Mouse (Mus musculus) MEL (cell line): ENCODE measurements around the gene Gm37240. TPM values are rescaled to one million over a fixed set of nuclear protein-coding genes. Genes with fewer than 3 reads are reported as not detected.

ENCODE experiments used
- DNase-seq: peaks from one replicate; pipeline ENCODE4 v3.0.0; 2011; ENCODE audit warnings: low read depth, low spot score
- H3K27ac ChIP-seq: 2 replicates; pipeline ENCODE4 v1.5.1; 2012; ENCODE audit warnings: low read depth, mild to moderate bottlenecking, control low read depth, low read length, moderate library complexity; ENCODE audit not compliant: control insufficient read depth
- H3K27me3 ChIP-seq, 2 experiments: fragments of 150-350 bp in 1 of 2; sonication (generic) in 1 of 2; 2 replicates each; pipeline ENCODE4 v1.6.1; 2012; ENCODE audit warnings: low read length in 2 of 2, mild to moderate bottlenecking in 2 of 2, improper control_type of control experiment in 1 of 2, moderate library complexity in 1 of 2; ENCODE audit not compliant: insufficient read depth in 2 of 2, control insufficient read depth in 1 of 2
- H3K36me3 ChIP-seq, 2 experiments: 2 replicates each; pipeline ENCODE4 v1.6.1; 2012 to 2014; ENCODE audit warnings: low read length in 2 of 2, improper control_type of control experiment in 1 of 2, inconsistent platforms in 1 of 2, mild to moderate bottlenecking in 1 of 2; ENCODE audit not compliant: insufficient read depth in 2 of 2, control insufficient read depth in 1 of 2
- H3K4me1 ChIP-seq, 2 experiments: fragments of 150-350 bp in 1 of 2; sonication (generic) in 1 of 2; 2 replicates each; pipeline ENCODE4 v1.6.1; 2012; ENCODE audit warnings: low read length in 2 of 2, improper control_type of control experiment in 1 of 2, mild to moderate bottlenecking in 1 of 2; ENCODE audit not compliant: insufficient read depth in 2 of 2, control insufficient read depth in 1 of 2
- H3K4me3 ChIP-seq, 2 experiments: fragments of 150-350 bp in 1 of 2; sonication (generic) in 1 of 2; 2 replicates each; pipeline ENCODE4 v1.5.1; 2012; ENCODE audit warnings: low read depth in 2 of 2, low read length in 2 of 2, mild to moderate bottlenecking in 2 of 2, moderate library complexity in 2 of 2, control low read depth in 1 of 2, improper control_type of control experiment in 1 of 2; ENCODE audit not compliant: control insufficient read depth in 1 of 2, insufficient read depth in 1 of 2
- H3K79me2 ChIP-seq: 2 replicates; pipeline ENCODE4 v1.6.1; 2012; ENCODE audit warnings: mild to moderate bottlenecking, low read length, moderate library complexity; ENCODE audit not compliant: control insufficient read depth, poor library complexity, insufficient read depth
- H3K9ac ChIP-seq: 2 replicates; pipeline ENCODE4 v1.6.1; 2012; ENCODE audit warnings: low read depth, mild to moderate bottlenecking, control low read depth, low read length, moderate library complexity; ENCODE audit not compliant: control insufficient read depth, poor library complexity, severe bottlenecking
- H3K9me3 ChIP-seq: fragments of 150-350 bp; sonication (generic); replicated peaks from 2 replicates; pipeline ENCODE4 v1.6.1; 2012; ENCODE audit warnings: mild to moderate bottlenecking, low read length, improper control_type of control experiment, moderate library complexity; ENCODE audit not compliant: insufficient read depth
- CHD2 ChIP-seq: IDR thresholded peaks from 2 replicates; pipeline ENCODE4 v1.6.1; 2011; ENCODE audit warnings: low read length, improper control_type of control experiment
- CTCF ChIP-seq, 3 experiments: IDR thresholded peaks in 2 of 3; conservative IDR thresholded peaks in 1 of 3; 2 replicates each; pipeline ENCODE4 v1.5.1; 2011 to 2012; ENCODE audit warnings: low read length in 3 of 3, low read depth in 2 of 3, mild to moderate bottlenecking in 2 of 3, improper control_type of control experiment in 1 of 3, inconsistent platforms in 1 of 3, mixed read lengths in 1 of 3, moderate library complexity in 1 of 3; ENCODE audit not compliant: control insufficient read depth in 1 of 3, insufficient read depth in 1 of 3, poor library complexity in 1 of 3, severe bottlenecking in 1 of 3
- ELF1 ChIP-seq: IDR thresholded peaks from 2 replicates; pipeline ENCODE4 v1.6.1; 2014; ENCODE audit warnings: low read depth, mild to moderate bottlenecking, inconsistent platforms, low read length, improper control_type of control experiment, moderate library complexity
- ETS1 ChIP-seq: IDR thresholded peaks from 2 replicates; pipeline ENCODE4 v1.6.1; 2012; ENCODE audit warnings: low read depth, mild to moderate bottlenecking, inconsistent platforms, low read length, improper control_type of control experiment, moderate library complexity
- GABPA ChIP-seq: IDR thresholded peaks from 2 replicates; pipeline ENCODE4 v1.6.1; 2012; ENCODE audit warnings: low read depth, mild to moderate bottlenecking, inconsistent platforms, low read length, improper control_type of control experiment, moderate library complexity
- GATA1 ChIP-seq: IDR thresholded peaks from 2 replicates; pipeline ENCODE4 v1.6.1; 2011; ENCODE audit warnings: low read depth, low read length, improper control_type of control experiment
- HCFC1 ChIP-seq: IDR thresholded peaks from 2 replicates; pipeline ENCODE4 v1.6.1; 2012; ENCODE audit warnings: low read depth, mild to moderate bottlenecking, inconsistent platforms, low read length, improper control_type of control experiment, moderate library complexity
- KAT2A ChIP-seq: conservative IDR thresholded peaks from 2 replicates; pipeline ENCODE4 v1.6.1; 2012; ENCODE audit warnings: low read depth, low read length, improper control_type of control experiment, inconsistent platforms
- MYC ChIP-seq: IDR thresholded peaks from 2 replicates; pipeline ENCODE4 v1.6.1; 2011; ENCODE audit warnings: low read depth, mild to moderate bottlenecking, low read length, improper control_type of control experiment, moderate library complexity
- NELFE ChIP-seq: IDR thresholded peaks from 2 replicates; pipeline ENCODE4 v1.6.1; 2011; ENCODE audit warnings: low read depth, low read length, improper control_type of control experiment
- POLR2A ChIP-seq, 2 experiments: IDR thresholded peaks; 2 replicates each; pipeline ENCODE4 v1.6.1; 2011 to 2012; ENCODE audit warnings: low read length in 2 of 2, mild to moderate bottlenecking in 2 of 2, control low read depth in 1 of 2, improper control_type of control experiment in 1 of 2, low read depth in 1 of 2, moderate library complexity in 1 of 2; ENCODE audit not compliant: control insufficient read depth in 1 of 2, insufficient read depth in 1 of 2, poor library complexity in 1 of 2
- POLR2AphosphoS2 ChIP-seq: IDR thresholded peaks from 2 replicates; pipeline ENCODE4 v1.6.1; 2011; ENCODE audit warnings: low read length, improper control_type of control experiment
- POLR2AphosphoS5 ChIP-seq: IDR thresholded peaks from 2 replicates; pipeline ENCODE4 v1.6.1; 2012; ENCODE audit warnings: low read depth, borderline replicate concordance, mild to moderate bottlenecking, inconsistent platforms, low read length, moderate library complexity, mixed read lengths
- RCOR1 ChIP-seq: IDR thresholded peaks from 2 replicates; pipeline ENCODE4 v1.6.1; 2012; ENCODE audit warnings: low read depth, mild to moderate bottlenecking, inconsistent platforms, low read length, improper control_type of control experiment
- SMC3 ChIP-seq: IDR thresholded peaks from 2 replicates; pipeline ENCODE4 v1.6.1; 2011; ENCODE audit warnings: low read depth, low read length, improper control_type of control experiment
- TBP ChIP-seq: IDR thresholded peaks from 2 replicates; pipeline ENCODE4 v1.8.0; 2011; ENCODE audit warnings: low read depth, low read length, improper control_type of control experiment
- USF1 ChIP-seq: IDR thresholded peaks from 2 replicates; pipeline ENCODE4 v1.6.1; 2014; ENCODE audit warnings: low read depth, mild to moderate bottlenecking, inconsistent platforms, low read length, improper control_type of control experiment, moderate library complexity
- ZMIZ1 ChIP-seq: IDR thresholded peaks from 2 replicates; pipeline ENCODE4 v1.6.1; 2012; ENCODE audit warnings: low read depth, mild to moderate bottlenecking, inconsistent platforms, low read length, improper control_type of control experiment, moderate library complexity
- ZNF384 ChIP-seq: IDR thresholded peaks from 2 replicates; pipeline ENCODE4 v1.6.1; 2012; ENCODE audit warnings: low read depth, mild to moderate bottlenecking, inconsistent platforms, low read length, improper control_type of control experiment
- polyA plus RNA-seq, 2 experiments: library from polyadenylated mRNA; stranded (reverse) in 1 of 2; unstranded in 1 of 2; fragments of >175 nt in 1 of 2; fragments of >200 nt in 1 of 2; gene quantifications; 2 replicates each; pipeline versions ENCODE4 v1.2.1 to v1.2.4; 2012; ENCODE audit warnings: low replicate concordance in 2 of 2, low read depth in 1 of 2; ENCODE audit not compliant: insufficient read length in 2 of 2, insufficient read depth in 1 of 2, missing spikeins in 1 of 2
- total RNA-seq: library from RNA; depleted of rRNA; stranded (reverse); fragments of 300-350 nt; gene quantifications from 2 replicates; pipeline ENCODE4 v1.2.3, GENCODE M21; 2012

Gene Gm37240
- total and polyA plus RNA-seq, 3 experiments, result 0.04 TPM; not detected in 2

- H3K4me1 ChIP-seq, result no peaks in the 10 kb centered on the region
- H3K79me2 ChIP-seq, result no peaks in the 10 kb centered on the region
- H3K9me3 ChIP-seq, result no peaks in the 10 kb centered on the region
- H3K27me3 ChIP-seq, result peaks cover 0 to 2% of the 10 kb centered on the region in 2 experiments; a peak in 2 of 4 replicates
- TF ChIP-seq RCOR1, result no peak
- TF ChIP-seq CHD2, result no peak
- TF ChIP-seq GATA1, result no peak
- no peak for TF ChIP-seq MYC
- TF ChIP-seq POLR2A (IDR thresholded peaks at IDR 0.05; ENCODE audit: control insufficient read depth in 1 of 2, insufficient read depth in 1 of 2, low read depth in 1 of 2, low read length in 2 of 2, poor library complexity in 1 of 2), result no peak
- TF ChIP-seq GABPA, result no peak
- no peak for TF ChIP-seq ETS1
- TF ChIP-seq ZMIZ1, result no peak
- TF ChIP-seq TBP, result no peak
- TF ChIP-seq USF1, result no peak
- TF ChIP-seq HCFC1, result no peak
- no peak for TF ChIP-seq NELFE
- no peak for TF ChIP-seq SMC3
- TF ChIP-seq ZNF384, result no peak
- TF ChIP-seq CTCF (IDR thresholded peaks at IDR 0.05 in 2 of 3, conservative IDR thresholded peaks at IDR 0.05 in 1 of 3; ENCODE audit: control insufficient read depth in 1 of 3, insufficient read depth in 1 of 3, low read depth in 2 of 3, low read length in 3 of 3, poor library complexity in 1 of 3, severe bottlenecking in 1 of 3), result no peak
- no peak for TF ChIP-seq KAT2A
- no peak overlapping the region for H3K27ac ChIP-seq
- no peaks in the 10 kb centered on the region for H3K36me3 ChIP-seq
- no peak for DNase-seq
- H3K9ac ChIP-seq, result no peak overlapping the region
- no peak overlapping the region for H3K4me3 ChIP-seq
Observed at GRCm38 (mm10) chr3:85685271-85685670, 202.0 kb downstream of the Gm37240 start.

GRCm38 (mm10) chr3:85683618-85684017 lies 203.7 kb downstream of the Gm37240 start:
- TF ChIP-seq POLR2AphosphoS5 (no peak), POLR2AphosphoS2 (no peak), SMC3 (no peak), ELF1 (no peak), RCOR1 (no peak), POLR2A (IDR thresholded peaks at IDR 0.05; ENCODE audit: control insufficient read depth in 1 of 2, insufficient read depth in 1 of 2, low read depth in 1 of 2, low read length in 2 of 2, poor library complexity in 1 of 2) (no peak)
- no peak overlapping the region; a peak in 1 of 4 replicates for H3K4me3 ChIP-seq
- no peaks in the 10 kb centered on the region for H3K36me3 ChIP-seq
- H3K27ac ChIP-seq, result no peak overlapping the region
- H3K27me3 ChIP-seq, result peaks cover 0 to 2% of the 10 kb centered on the region in 2 experiments; a peak in 1 of 4 replicates
- H3K9me3 ChIP-seq, result no peaks in the 10 kb centered on the region
- DNase-seq, result no peak
- no peak overlapping the region for H3K9ac ChIP-seq
- no peaks in the 10 kb centered on the region for H3K79me2 ChIP-seq
- no peaks in the 10 kb centered on the region for H3K4me1 ChIP-seq
